Mouse (Mus musculus) CH12.LX (cell line): ENCODE results near the gene Dexi. TPM values are rescaled to one million over a fixed set of nuclear protein-coding genes. Genes with fewer than 3 reads are reported as not detected.
A peak's percentile ranks its signal among the peaks of the same experiment; 100 is the strongest.

Experiments
- DNase-seq: peaks from one replicate; pipeline ENCODE4 v3.0.0-alpha.2; 2013; ENCODE audit errors: extremely low read depth
- H3K27ac ChIP-seq: 2 replicates; pipeline ENCODE4 v1.5.1; 2012; ENCODE audit warnings: low read depth, mild to moderate bottlenecking, control low read depth, moderate library complexity; ENCODE audit not compliant: insufficient read depth
- H3K27me3 ChIP-seq: replicated peaks from 2 replicates; pipeline ENCODE3; 2012; ENCODE audit warnings: inconsistent platforms
- H3K36me3 ChIP-seq, 2 experiments: replicated peaks in 1 of 2; 2 replicates each; pipeline versions ENCODE3 to v1.6.1; 2012; ENCODE audit warnings: inconsistent platforms in 1 of 2, low read length in 1 of 2, mild to moderate bottlenecking in 1 of 2, mixed read lengths in 1 of 2, moderate library complexity in 1 of 2; ENCODE audit not compliant: control insufficient read depth in 1 of 2, insufficient read depth in 1 of 2
- H3K4me1 ChIP-seq, 2 experiments: 2 replicates each; pipeline ENCODE4 v1.6.1; 2012; ENCODE audit warnings: inconsistent platforms in 1 of 2, moderate library complexity in 1 of 2; ENCODE audit not compliant: insufficient read depth in 2 of 2, control insufficient read depth in 1 of 2
- H3K4me2 ChIP-seq: 2 replicates; pipeline ENCODE4 v1.6.1; 2012; ENCODE audit warnings: low read depth, mild to moderate bottlenecking, control low read depth; ENCODE audit not compliant: poor library complexity, insufficient read depth, severe bottlenecking
- H3K4me3 ChIP-seq, 3 experiments: fragments of 150-350 bp in 1 of 3; sonication (generic) in 1 of 3; replicated peaks in 1 of 3; 2 replicates each; pipeline versions ENCODE3 to v1.5.1; 2011 to 2012; ENCODE audit warnings: low read depth in 2 of 3, low read length in 2 of 3, mild to moderate bottlenecking in 2 of 3, moderate library complexity in 2 of 3, control low read depth in 1 of 3, improper control_type of control experiment in 1 of 3, inconsistent platforms in 1 of 3, mixed read lengths in 1 of 3; ENCODE audit not compliant: poor library complexity in 1 of 3
- H3K79me2 ChIP-seq: replicated peaks from 2 replicates; pipeline ENCODE4 v1.6.1; 2012; ENCODE audit warnings: mild to moderate bottlenecking, moderate library complexity; ENCODE audit not compliant: control insufficient read depth, poor library complexity, insufficient read depth, severe bottlenecking; ENCODE audit errors: extremely low read depth
- H3K9ac ChIP-seq: 2 replicates; pipeline ENCODE4 v1.6.1; 2012; ENCODE audit warnings: low read depth, mild to moderate bottlenecking, control low read depth, moderate library complexity; ENCODE audit not compliant: insufficient read depth
- H3K9me3 ChIP-seq: replicated peaks from 2 replicates; pipeline ENCODE3; 2012; ENCODE audit warnings: low read length, inconsistent platforms, mixed read lengths
- CHD2 ChIP-seq: IDR thresholded peaks from 2 replicates; pipeline ENCODE4 v1.6.1; 2011; ENCODE audit warnings: low read length, improper control_type of control experiment
- CTCF ChIP-seq, 2 experiments: IDR thresholded peaks in 1 of 2; conservative IDR thresholded peaks in 1 of 2; 2 replicates each; pipeline ENCODE4 v1.5.1; 2011 to 2012; ENCODE audit warnings: low read depth in 2 of 2, low read length in 2 of 2, improper control_type of control experiment in 1 of 2, inconsistent platforms in 1 of 2, mild to moderate bottlenecking in 1 of 2, moderate library complexity in 1 of 2
- E2F4 ChIP-seq: IDR thresholded peaks from 2 replicates; pipeline ENCODE4 v1.6.1; 2011; ENCODE audit warnings: low read depth, low read length, improper control_type of control experiment; ENCODE audit not compliant: insufficient replicate concordance
- ELF1 ChIP-seq: IDR thresholded peaks from 2 replicates; pipeline ENCODE4 v1.6.1; 2014; ENCODE audit warnings: low read depth, mild to moderate bottlenecking, inconsistent platforms, low read length, improper control_type of control experiment
- HCFC1 ChIP-seq: IDR thresholded peaks from 2 replicates; pipeline ENCODE4 v1.6.1; 2012; ENCODE audit warnings: low read depth, mild to moderate bottlenecking, inconsistent platforms, low read length, improper control_type of control experiment
- IRF4 ChIP-seq: IDR thresholded peaks from 2 replicates; pipeline ENCODE4 v1.6.1; 2014; ENCODE audit warnings: low read depth, mild to moderate bottlenecking, inconsistent platforms, low read length, improper control_type of control experiment
- JUND ChIP-seq: conservative IDR thresholded peaks from 2 replicates; pipeline ENCODE4 v1.6.1; 2011; ENCODE audit warnings: low read depth, low read length, improper control_type of control experiment
- MAX ChIP-seq: IDR thresholded peaks from 2 replicates; pipeline ENCODE4 v1.6.1; 2011; ENCODE audit warnings: low read length, improper control_type of control experiment
- MEF2A ChIP-seq: IDR thresholded peaks from 2 replicates; pipeline ENCODE4 v1.6.1; 2014; ENCODE audit warnings: low read depth, mild to moderate bottlenecking, inconsistent platforms, low read length, improper control_type of control experiment, borderline replicate concordance
- MXI1 ChIP-seq: IDR thresholded peaks from 2 replicates; pipeline ENCODE4 v1.6.1; 2011; ENCODE audit warnings: mild to moderate bottlenecking, low read depth, low read length, improper control_type of control experiment
- MYC ChIP-seq: IDR thresholded peaks from 2 replicates; pipeline ENCODE4 v1.6.1; 2011; ENCODE audit warnings: low read depth, mild to moderate bottlenecking, improper control_type of control experiment, low read length
- PAX5 ChIP-seq: IDR thresholded peaks from 2 replicates; pipeline ENCODE4 v1.6.1; 2012; ENCODE audit warnings: low read length, inconsistent platforms, mixed read lengths
- POLR2A ChIP-seq: IDR thresholded peaks from 2 replicates; pipeline ENCODE4 v1.6.1; 2011; ENCODE audit warnings: low read depth, mild to moderate bottlenecking, improper control_type of control experiment, low read length
- POLR2AphosphoS2 ChIP-seq: IDR thresholded peaks from 2 replicates; pipeline ENCODE4 v1.6.1; 2011; ENCODE audit warnings: low read depth, low read length, improper control_type of control experiment
- RAD21 ChIP-seq: IDR thresholded peaks from 2 replicates; pipeline ENCODE4 v1.6.1; 2011; ENCODE audit warnings: low read depth, mild to moderate bottlenecking, low read length, improper control_type of control experiment, moderate library complexity
- SIN3A ChIP-seq: IDR thresholded peaks from 2 replicates; pipeline ENCODE4 v1.6.1; 2012; ENCODE audit warnings: low read length, improper control_type of control experiment, inconsistent platforms
- SMC3 ChIP-seq: IDR thresholded peaks from 2 replicates; pipeline ENCODE4 v1.6.1; 2011; ENCODE audit warnings: low read depth, low read length, improper control_type of control experiment
- ZKSCAN1 ChIP-seq: IDR thresholded peaks from 2 replicates; pipeline ENCODE4 v1.6.1; 2012; ENCODE audit warnings: low read depth, inconsistent platforms, low read length, improper control_type of control experiment, borderline replicate concordance
- ZMIZ1 ChIP-seq: IDR thresholded peaks from 2 replicates; pipeline ENCODE4 v1.6.1; 2012; ENCODE audit warnings: low read depth, mild to moderate bottlenecking, inconsistent platforms, low read length, improper control_type of control experiment
- ZNF384 ChIP-seq: IDR thresholded peaks from 2 replicates; pipeline ENCODE4 v1.6.1; 2012; ENCODE audit warnings: low read depth, low read length, improper control_type of control experiment, inconsistent platforms
- dilution Hi-C: fragments of 300-500 bp; cut with MboI; formaldehyde crosslinking; loops from 2 replicates; pipeline ENCODE4 v1.14.3; 2020; ENCODE audit warnings: low sequenced_read_pairs; ENCODE audit not compliant: extremely low pct_unique_long_range_greater_than_20kb, extremely low pct_ligation_motif_present
- in situ Hi-C: fragments of 300-500 bp; cut with MboI; formaldehyde crosslinking; loops from 3 replicates; pipeline ENCODE4 v1.14.3; 2019; ENCODE audit warnings: low sequenced_read_pairs, low pct_ligation_motif_present, low pct_unique_long_range_greater_than_20kb, mixed read lengths
- polyA plus RNA-seq: library from polyadenylated mRNA; unstranded; fragments of >175 nt; gene quantifications from 2 replicates; pipeline ENCODE4 v1.2.1, GENCODE M21; 2012; ENCODE audit warnings: low read depth; ENCODE audit not compliant: insufficient read length
- total RNA-seq, 2 experiments: library from RNA; depleted of rRNA; stranded (reverse); fragments of 300-350 nt in 1 of 2; fragments of >200 nt in 1 of 2; gene quantifications; 2 replicates each; pipeline ENCODE4 v1.2.3; 2012 to 2014

Dexi gene
- total and polyA plus RNA-seq, 3 experiments: 11.3 to 19.6 (median 14.1) TPM

DNA sequence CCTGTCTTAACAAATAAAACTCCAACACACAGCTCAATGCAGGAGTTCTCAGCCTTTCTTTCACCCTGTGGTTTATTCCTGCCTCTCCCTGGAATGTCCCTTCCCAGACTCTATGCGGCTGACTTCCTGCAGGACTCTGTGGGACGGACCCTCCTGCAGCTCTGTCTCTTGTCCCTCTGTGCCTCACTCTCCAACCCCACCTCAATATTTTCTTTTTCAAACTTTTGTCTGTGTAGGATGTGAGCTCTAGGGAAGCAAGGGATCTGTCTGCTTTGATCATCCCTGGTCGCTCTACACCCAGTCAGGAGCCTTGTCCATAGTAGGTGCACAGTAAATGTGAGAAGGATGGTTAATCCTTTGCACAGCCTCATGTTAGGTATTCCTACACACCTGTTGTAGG, 14.5 kb downstream of the Dexi start:
- Histone ChIP-seq H3K79me2 (no peaks in the 10 kb centered on the region), H3K27me3 (no peaks in the 10 kb centered on the region), H3K4me1 (0 out of 4 replicates have a peak, but pooled peaks cover 0 to 4% of the 10 kb centered on the region in 2 experiments), H3K27ac (no peak overlapping the region), H3K9me3 (no peaks in the 10 kb centered on the region), H3K4me2 (no peak overlapping the region), H3K9ac (no peak overlapping the region), H3K4me3 (no peak overlapping the region), H3K36me3 (peaks cover 60 to 99% of the 10 kb centered on the region in 2 experiments)
- TF ChIP-seq E2F4 (no peak), POLR2A (no peak), ZMIZ1 (no peak), RAD21 (no peak), MEF2A (no peak), HCFC1 (no peak), MYC (no peak), POLR2AphosphoS2 (peak; percentile 73; the same call in 1 of the 2 replicates), ZNF384 (no peak)
- DNase-seq: no peak
- in situ Hi-C loops: loop anchor here (25.0 kb wide), 1 partner anchor 441 kb away; no protein-coding TSS in a partner anchor
- dilution Hi-C loops: no loop called here

DNA sequence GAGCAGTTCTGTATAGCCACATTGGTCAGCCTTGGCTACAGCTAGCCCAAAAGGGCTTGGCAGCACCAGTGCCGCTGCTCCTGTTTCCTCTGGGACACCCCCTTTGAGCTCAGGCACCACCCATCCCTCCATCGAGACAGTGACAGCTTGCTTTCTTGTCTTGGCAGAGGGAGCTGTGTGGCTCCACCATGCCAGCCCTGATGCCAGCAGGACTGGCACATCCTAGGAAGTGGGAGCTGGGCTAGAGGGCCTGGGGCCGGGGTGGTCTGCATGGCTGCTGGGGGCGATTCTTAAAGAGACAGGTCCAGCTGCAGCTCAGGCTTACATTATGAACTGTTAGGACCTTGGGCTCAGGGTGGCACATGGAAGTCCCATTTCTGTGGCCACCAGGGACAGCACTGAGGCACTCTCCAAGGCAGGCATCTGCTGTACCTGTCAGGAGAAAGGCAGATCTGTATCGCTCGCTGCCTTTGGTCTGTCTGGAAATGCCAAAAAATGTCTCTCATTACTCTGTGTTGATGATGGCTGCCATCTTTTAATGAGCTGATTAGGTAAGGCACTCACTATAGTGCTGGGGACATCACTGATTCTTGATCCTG, 15.7 kb downstream of the Dexi start:
- H3K9ac ChIP-seq: no peak overlapping the region
- H3K4me2 ChIP-seq: no peak overlapping the region
- no peak for DNase-seq
- H3K79me2 ChIP-seq: no peaks in the 10 kb centered on the region
- peaks cover 0 to 12% of the 10 kb centered on the region in 2 experiments; a peak in 2 of 4 replicates for H3K4me1 ChIP-seq
- H3K27me3 ChIP-seq: no peaks in the 10 kb centered on the region
- H3K27ac ChIP-seq: no peak overlapping the region
- H3K36me3 ChIP-seq: peaks cover 63 to 97% of the 10 kb centered on the region in 2 experiments
- H3K4me3 ChIP-seq: no peak overlapping the region
- in situ Hi-C loops (loop anchor here (25.0 kb wide), 1 partner anchor 440 kb away; no protein-coding TSS in a partner anchor), dilution Hi-C loops (no loop called here)
- no peaks in the 10 kb centered on the region for H3K9me3 ChIP-seq
- TF ChIP-seq RAD21 (no peak), SIN3A (no peak), CHD2 (no peak), ZNF384 (no peak), ZKSCAN1 (no peak), CTCF (conservative IDR thresholded peaks at IDR 0.05 in 1 of 2, IDR thresholded peaks at IDR 0.05 in 1 of 2; ENCODE audit: low read depth in 2 of 2, low read length in 2 of 2) (peak in 1 of 2 experiments; percentile 10; a peak in 1 of 4 replicates), HCFC1 (no peak)

DNA sequence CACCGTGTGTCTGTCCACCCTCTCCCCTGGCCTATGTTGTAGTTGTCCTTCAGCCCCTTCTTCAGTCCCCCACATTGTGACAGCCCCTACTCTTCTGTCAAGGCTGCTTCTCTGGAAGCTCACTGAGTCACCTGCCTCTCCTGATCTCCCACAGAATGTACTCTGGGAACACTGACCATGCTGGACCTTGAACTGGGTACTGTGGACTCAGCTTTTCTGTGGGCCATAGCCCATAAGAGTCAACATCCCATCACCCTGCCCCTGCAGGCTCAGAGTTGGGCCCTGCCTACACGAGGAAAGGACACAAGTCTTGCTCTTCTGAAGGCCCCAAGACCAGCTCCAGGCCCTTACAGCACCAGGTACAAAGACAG, 17.3 kb downstream of the Dexi start:
- Histone ChIP-seq H3K27me3 (no peaks in the 10 kb centered on the region), H3K36me3 (peaks cover 53 to 97% of the 10 kb centered on the region in 2 experiments), H3K27ac (no peak overlapping the region), H3K79me2 (no peaks in the 10 kb centered on the region), H3K4me2 (no peak overlapping the region), H3K4me1 (peaks cover 0 to 26% of the 10 kb centered on the region in 2 experiments; a peak in 2 of 4 replicates), H3K9ac (no peak overlapping the region), H3K9me3 (no peaks in the 10 kb centered on the region), H3K4me3 (no peak overlapping the region)
- dilution Hi-C loops: no loop called here
- in situ Hi-C loops: loop anchor here (25.0 kb wide), 1 partner anchor 438 kb away; no protein-coding TSS in a partner anchor
- no peak for DNase-seq
- TF ChIP-seq SMC3: no peak
- no peak for TF ChIP-seq ELF1
- TF ChIP-seq IRF4: no peak
- no peak for TF ChIP-seq PAX5
- no peak for TF ChIP-seq MXI1
- no peak for TF ChIP-seq CHD2
- no peak for TF ChIP-seq MAX
- no peak for TF ChIP-seq JUND
